Comparison of ENCODE assay signal across 18 mouse cellular contexts in genomic region chr11:114352146-114352795, GRCm38 (mm10).
A peak's percentile ranks its signal among the peaks of the same experiment; 100 is the strongest.
DNase-seq lines count a peak whose midpoint lies in the region; ATAC-seq and TF ChIP-seq lines count a peak whose summit lies in the region.
"Had no signal": no experiment of that assay in that cellular context is flagged by ENCODE, and none has a peak within 500 bp of the region (broad histone marks: within the 10 kb centered on the region; RNA-seq: fewer than 3 reads in every experiment).

No protein-coding gene starts in this region.

- no peaks in the 10 kb centered on the region for H3K27me3 ChIP-seq in liver, postnatal 0 days (ENCODE audit: insufficient read depth, low read length)
- no peaks in the 10 kb centered on the region for H3K27me3 ChIP-seq in liver, embryonic 11.5 days (replicated peaks; ENCODE audit: control insufficient read depth, insufficient read depth, low read length)
- H3K27me3 ChIP-seq in heart, embryonic 14.5 days (ENCODE audit: control insufficient read depth, insufficient read depth, low read length) = no peaks in the 10 kb centered on the region
- H3K27me3 ChIP-seq in hindbrain, embryonic 11.5 days (ENCODE audit: control insufficient read depth, insufficient read depth, low read length) = no peaks in the 10 kb centered on the region
- H3K27me3 ChIP-seq: hindbrain, embryonic 12.5 days; kidney, embryonic 15.5 days; liver, embryonic 13.5 days; stomach, embryonic 15.5 days had no signal

- H3K4me3 ChIP-seq in liver, postnatal 0 days (ENCODE audit: low read depth, low read length) = no peak overlapping the region
- no peak overlapping the region for H3K4me3 ChIP-seq in liver, embryonic 11.5 days (ENCODE audit: low read depth, low read length)
- no peak overlapping the region for H3K4me3 ChIP-seq in heart, embryonic 14.5 days (ENCODE audit: control insufficient read depth in 1 of 2, insufficient read depth in 1 of 2, low read depth in 1 of 2, low read length in 2 of 2)
- H3K4me3 ChIP-seq in hindbrain, embryonic 11.5 days (ENCODE audit: low read depth, low read length) = no peak overlapping the region
- H3K4me3 ChIP-seq: erythroblast, embryonic 14.5 days; hindbrain, embryonic 12.5 days; kidney, embryonic 15.5 days; liver, embryonic 13.5 days; stomach, embryonic 15.5 days had no signal

- no peaks in the 10 kb centered on the region for H3K9me3 ChIP-seq in liver, postnatal 0 days (ENCODE audit: low read length)
- H3K9me3 ChIP-seq in liver, embryonic 11.5 days (ENCODE audit: control insufficient read depth, low read length) = no peaks in the 10 kb centered on the region
- H3K9me3 ChIP-seq in heart, embryonic 14.5 days (ENCODE audit: control insufficient read depth, low read length) = no peaks in the 10 kb centered on the region
- no peaks in the 10 kb centered on the region for H3K9me3 ChIP-seq in hindbrain, embryonic 11.5 days (ENCODE audit: control insufficient read depth, low read length)
- H3K9me3 ChIP-seq: hindbrain, embryonic 12.5 days; kidney, embryonic 15.5 days; liver, embryonic 13.5 days; stomach, embryonic 15.5 days had no signal

- no peak for DNase-seq in liver, postnatal 0 days
- DNase-seq in liver, embryonic 11.5 days (ENCODE audit: low spot score) = no peak
- DNase-seq in heart, postnatal 14 days = peak; percentile 9 to 49
- DNase-seq in retina, postnatal 1 day = peak; percentile 24
- DNase-seq in MN1 (ENCODE audit: low spot score) = no peak
- DNase-seq in hindbrain, embryonic 11.5 days (ENCODE audit: low spot score) = no peak
- DNase-seq: adrenal gland, postnatal 14 days; cerebellum, adult 2 months; liver, embryonic 13.5 days; spleen, adult 18-20 months had no signal

- peak; percentile 29; the same call in 1 of the 2 replicates for ATAC-seq in liver, postnatal 0 days
- ATAC-seq in liver, embryonic 11.5 days (replicated peaks; ENCODE audit: low FRiP score) = no peak
- no peak for ATAC-seq in heart, embryonic 14.5 days (ENCODE audit: insufficient number of reproducible peaks, insufficient read depth, low FRiP score, low read depth)
- ATAC-seq in hindbrain, embryonic 11.5 days (ENCODE audit: low FRiP score) = no peak
- ATAC-seq: CD4-positive, CD25-positive, alpha-beta regulatory T cell, adult 4 months; forebrain, embryonic 16.5 days had no signal

- H3K4me1 ChIP-seq in liver, postnatal 0 days (ENCODE audit: insufficient read depth) = no peaks in the 10 kb centered on the region; the same call in 1 of the 2 replicates
- no peaks in the 10 kb centered on the region for H3K4me1 ChIP-seq in liver, embryonic 11.5 days (replicated peaks; ENCODE audit: control insufficient read depth, insufficient read depth, low read length)
- H3K4me1 ChIP-seq in heart, embryonic 14.5 days (ENCODE audit: control insufficient read depth in 2 of 2, insufficient read depth in 2 of 2, low read length in 2 of 2) = no peaks in the 10 kb centered on the region
- H3K4me1 ChIP-seq in hindbrain, embryonic 11.5 days (replicated peaks; ENCODE audit: control insufficient read depth, insufficient read depth, low read length) = no peaks in the 10 kb centered on the region
- H3K4me1 ChIP-seq: hindbrain, embryonic 12.5 days; kidney, embryonic 15.5 days; liver, embryonic 13.5 days; stomach, embryonic 15.5 days had no signal

- intact Hi-C loops in heart, postnatal 14 days (cut with DNase I) = no loop called here

- 49% methylated on average over 4 of the region's 4 CpGs for WGBS in liver, postnatal 0 days (ENCODE audit: insufficient replicate concordance)
- 55% methylated on average over 4 of the region's 4 CpGs for WGBS in liver, embryonic 11.5 days
- 33% methylated on average over 4 of the region's 4 CpGs for WGBS in heart, embryonic 14.5 days
- 64% methylated on average over 4 of the region's 4 CpGs for WGBS in hindbrain, embryonic 11.5 days

- no peak overlapping the region for H3K9ac ChIP-seq in liver, postnatal 0 days (replicated peaks)
- no peak overlapping the region for H3K9ac ChIP-seq in liver, embryonic 11.5 days (ENCODE audit: low read depth, low read length)
- H3K9ac ChIP-seq in heart, embryonic 14.5 days (ENCODE audit: low read length) = no peak overlapping the region
- no peak overlapping the region for H3K9ac ChIP-seq in hindbrain, embryonic 11.5 days (ENCODE audit: low read depth, low read length)
- H3K9ac ChIP-seq: hindbrain, embryonic 12.5 days; kidney, embryonic 15.5 days; liver, embryonic 13.5 days; stomach, embryonic 15.5 days had no signal

- TF ChIP-seq CTCF in liver, postnatal 0 days (IDR thresholded peaks at IDR 0.05; ENCODE audit: low read depth) = no peak

- H3K36me3 ChIP-seq in liver, postnatal 0 days (replicated peaks; ENCODE audit: insufficient read depth, low read length) = no peaks in the 10 kb centered on the region
- H3K36me3 ChIP-seq in liver, embryonic 11.5 days (ENCODE audit: control insufficient read depth, insufficient read depth, low read length) = no peaks in the 10 kb centered on the region
- no peaks in the 10 kb centered on the region for H3K36me3 ChIP-seq in heart, embryonic 14.5 days (ENCODE audit: control insufficient read depth, insufficient read depth, low read length)
- H3K36me3 ChIP-seq in hindbrain, embryonic 11.5 days (ENCODE audit: control insufficient read depth, insufficient read depth, low read length) = no peaks in the 10 kb centered on the region
- H3K36me3 ChIP-seq: G1E; hindbrain, embryonic 12.5 days; kidney, embryonic 15.5 days; liver, embryonic 13.5 days; stomach, embryonic 15.5 days had no signal

- H3K4me2 ChIP-seq in liver, postnatal 0 days (ENCODE audit: low read depth, low read length) = no peak overlapping the region
- no peak overlapping the region for H3K4me2 ChIP-seq in liver, embryonic 11.5 days
- H3K4me2 ChIP-seq in heart, embryonic 14.5 days (ENCODE audit: low read length) = no peak overlapping the region
- no peak overlapping the region for H3K4me2 ChIP-seq in hindbrain, embryonic 11.5 days (replicated peaks; ENCODE audit: low read depth, low read length)
- H3K4me2 ChIP-seq: hindbrain, embryonic 12.5 days; kidney, embryonic 15.5 days; liver, embryonic 13.5 days; stomach, embryonic 15.5 days had no signal

- no peak overlapping the region for H3K27ac ChIP-seq in liver, postnatal 0 days (ENCODE audit: low read depth)
- no peak overlapping the region for H3K27ac ChIP-seq in liver, embryonic 11.5 days (ENCODE audit: low read depth, low read length)
- peak overlapping the region; percentile 14 to 22; a peak in 1 of 4 replicates for H3K27ac ChIP-seq in heart, embryonic 14.5 days (replicated peaks in 1 of 2; ENCODE audit: control insufficient read depth in 1 of 2, insufficient read depth in 1 of 2, low read depth in 2 of 2, low read length in 2 of 2)
- H3K27ac ChIP-seq in hindbrain, embryonic 11.5 days (ENCODE audit: low read depth, low read length) = no peak overlapping the region
- H3K27ac ChIP-seq: hindbrain, embryonic 12.5 days; kidney, embryonic 15.5 days; liver, embryonic 13.5 days; stomach, embryonic 15.5 days had no signal

- no peak for TF ChIP-seq EP300 in liver, postnatal 0 days (IDR thresholded peaks at IDR 0.05; ENCODE audit: low read depth)

Comparison
In these comparisons a context has a peak if more than half of its experiments do, and no peak if none do; other contexts are left out.
1. DNase-seq: peak in heart, postnatal 14 days (2 of 2) and retina, postnatal 1 day (single experiment); none in liver, postnatal 0 days (single experiment), liver, embryonic 11.5 days (single experiment), MN1 (single experiment) and hindbrain, embryonic 11.5 days (single experiment).
2. H3K27ac ChIP-seq: peak in heart, embryonic 14.5 days (2 of 2); none in liver, postnatal 0 days (single experiment), liver, embryonic 11.5 days (single experiment) and hindbrain, embryonic 11.5 days (single experiment).